Mouse (Mus musculus): ENCODE measurements around the gene Gm10097.

DNA sequence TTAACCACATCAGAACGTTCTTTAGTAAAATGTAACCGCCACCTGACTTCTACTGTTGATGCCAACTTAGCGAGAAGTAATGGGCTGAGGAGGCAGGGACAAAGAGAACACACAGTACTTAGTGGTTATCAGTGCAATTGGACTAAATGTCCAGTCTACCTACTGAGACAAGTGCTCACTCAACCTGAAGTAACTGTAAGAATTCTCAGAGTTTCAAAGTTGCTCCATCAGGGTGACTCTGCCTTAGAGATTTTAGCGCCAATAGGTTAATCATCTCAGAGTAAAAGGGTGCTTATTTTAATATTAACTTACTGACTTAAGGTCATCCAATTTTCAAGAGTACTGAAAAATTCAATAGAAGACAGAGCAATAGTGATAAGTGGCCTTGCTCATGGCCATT is 43.1 kb upstream of the Gm10097 start:
- no peak for TF ChIP-seq CTCF (IDR thresholded peaks at IDR 0.05; ENCODE audit: borderline replicate concordance, control insufficient read depth, extremely low read depth, insufficient read depth, low read length, poor library complexity)
- no peak for TF ChIP-seq POLR2A (IDR thresholded peaks at IDR 0.05; ENCODE audit: control insufficient read depth, extremely low read depth, insufficient read depth, low read length, poor library complexity)
